Comparison of ENCODE assay signal across 7 mouse cellular contexts in the genomic region with DNA sequence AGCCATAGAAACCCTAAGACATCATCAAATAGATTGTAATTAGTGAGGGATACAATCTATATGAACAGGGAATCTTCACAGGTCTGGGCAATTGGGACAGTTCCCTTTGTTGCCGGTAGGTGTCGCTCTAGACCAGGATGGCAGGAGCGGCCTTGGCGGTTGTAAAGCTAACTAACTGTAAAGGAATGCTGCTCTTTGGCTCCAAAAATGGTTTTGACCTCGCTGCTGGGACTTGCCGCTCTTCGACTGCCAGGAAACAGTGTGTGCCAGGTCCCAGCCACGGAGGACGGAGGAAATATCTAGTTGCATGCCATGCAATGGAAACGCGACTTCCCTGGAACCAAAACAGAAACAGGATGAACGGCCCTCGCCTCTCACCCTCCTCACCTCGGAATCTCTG. TPM values are rescaled to one million over a fixed set of nuclear protein-coding genes. Genes with fewer than 3 reads are reported as not detected.
DNase-seq lines count a peak whose midpoint lies in the region; ATAC-seq and TF ChIP-seq lines count a peak whose summit lies in the region.

No protein-coding gene starts in this region.

- no peak overlapping the region for H3K9ac ChIP-seq in hindbrain, postnatal 0 days (replicated peaks; ENCODE audit: low read length)

- no peak for TF ChIP-seq POLR2A in small intestine, adult 2 months (IDR thresholded peaks at IDR 0.05; ENCODE audit: low read depth, low read length)

- H3K4me2 ChIP-seq in hindbrain, postnatal 0 days (ENCODE audit: low read depth, low read length): 0 out of 2 replicates have a peak overlapping the region, but pooled peaks have one; percentile 19

- 19% methylated on average over 14 of the region's 14 CpGs for WGBS in hindbrain, postnatal 0 days
- 8% methylated on average over 14 of the region's 14 CpGs for WGBS in small intestine, adult 2 months

- H3K4me3 ChIP-seq in gastrocnemius, adult 2 months: peak overlapping the region; percentile 66
- H3K4me3 ChIP-seq in hindbrain, postnatal 0 days (ENCODE audit: low read length): no peak overlapping the region
- peak overlapping the region; percentile 44 for H3K4me3 ChIP-seq in small intestine, adult 2 months (ENCODE audit: low read depth, low read length)

- H3K9me3 ChIP-seq in hindbrain, postnatal 0 days (ENCODE audit: low read length): no peaks in the 10 kb centered on the region

- no peaks in the 10 kb centered on the region for H3K27me3 ChIP-seq in hindbrain, postnatal 0 days (ENCODE audit: insufficient read depth, low read length)
- no peaks in the 10 kb centered on the region for H3K27me3 ChIP-seq in small intestine, adult 2 months (ENCODE audit: control insufficient read depth, insufficient read depth, low read length)

- intact Hi-C loops in gastrocnemius, adult 2 months (cut with DNase I): loop anchor here (1.0 to 5.0 kb wide), 4 partner anchors 40 to 159 kb away; a partner anchor contains a TSS
- intact Hi-C loops in left cerebral cortex, postnatal 14 days (cut with DNase I): loop anchor here (1.0 kb wide), 1 partner anchor 92 kb away; a partner anchor contains a TSS

- H3K4me1 ChIP-seq in hindbrain, postnatal 0 days (ENCODE audit: insufficient read depth, low read length): no peaks in the 10 kb centered on the region
- H3K4me1 ChIP-seq in small intestine, adult 2 months (ENCODE audit: control insufficient read depth, insufficient read depth, insufficient read length, low read length): no peaks in the 10 kb centered on the region

- TF ChIP-seq CTCF in gastrocnemius, adult 2 months (IDR thresholded peaks at IDR 0.05): no peak
- peak; percentile 99 for TF ChIP-seq CTCF in hindbrain, postnatal 0 days (IDR thresholded peaks at IDR 0.05; ENCODE audit: low read depth)
- TF ChIP-seq CTCF in small intestine, adult 2 months (IDR thresholded peaks at IDR 0.05; ENCODE audit: extremely low read depth, insufficient read length, insufficient replicate concordance, low read depth, low read length): peak; percentile 97

- peak overlapping the region; percentile 75 for H3K27ac ChIP-seq in gastrocnemius, adult 2 months
- H3K27ac ChIP-seq in hindbrain, postnatal 0 days: no peak overlapping the region
- H3K27ac ChIP-seq in small intestine, adult 2 months (ENCODE audit: insufficient read depth, low read depth, low read length): peak overlapping the region; percentile 6; the same call in 1 of the 2 replicates

- ATAC-seq in hindbrain, postnatal 0 days: peak; percentile 58

- H3K36me3 ChIP-seq in hindbrain, postnatal 0 days (ENCODE audit: insufficient read depth, low read length): no peaks in the 10 kb centered on the region
- H3K36me3 ChIP-seq in small intestine, adult 2 months (ENCODE audit: control insufficient read depth, insufficient read depth, low read length): no peaks in the 10 kb centered on the region

- peak; percentile 92 for DNase-seq in adipocyte (ENCODE audit: low spot score)
- DNase-seq in cerebellum, postnatal 36 days: peak; percentile 87 to 92
- peak; percentile 83 for DNase-seq in gastrocnemius, adult 2 months
- peak; percentile 85 for DNase-seq in hindbrain, postnatal 0 days (ENCODE audit: low spot score)
- DNase-seq in left cerebral cortex, postnatal 14 days (ENCODE audit: low spot score in 2 of 2): peak; percentile 75 to 86
- peak; percentile 84 for DNase-seq in mesoderm, embryonic 11.5 days (ENCODE audit: low read depth, low spot score)

RNA-seq across cellular contexts. Expression of a gene that starts 14.2 kb away (rescaled TPM):
- 10 to 100 TPM; 60.3 to 74.7 TPM for total RNA-seq in gastrocnemius, adult 2 months (2021)
- 68.0 and 76.6 TPM in 2 replicates for total RNA-seq in hindbrain, postnatal 0 days (2014; rRNA removed)
- polyA plus RNA-seq in hindbrain, postnatal 0 days (2015; fragmentation: Nextera tagmentation; extraction: Ambion mirVana): 139 and 159 TPM in 2 replicates
- total RNA-seq in left cerebral cortex, postnatal 14 days (2021): 100 to 1,000 TPM; 183 to 190 TPM
- polyA plus RNA-seq in small intestine, adult 2 months (2012; rRNA removed): 13.0 and 34.8 TPM in 2 replicates

RNA-seq across cellular contexts. Expression of a gene that starts 42.6 kb away (rescaled TPM):
- 10 to 100 TPM; 90.6 to 99.5 TPM for total RNA-seq in gastrocnemius, adult 2 months (2021)
- total RNA-seq in hindbrain, postnatal 0 days (2014; rRNA removed): 42.4 and 42.6 TPM in 2 replicates
- 12.5 and 16.1 TPM in 2 replicates for polyA plus RNA-seq in hindbrain, postnatal 0 days (2015; fragmentation: Nextera tagmentation; extraction: Ambion mirVana)
- 10 to 100 TPM; 48.1 to 51.4 TPM for total RNA-seq in left cerebral cortex, postnatal 14 days (2021)
- polyA plus RNA-seq in small intestine, adult 2 months (2012; rRNA removed): 48.2 and 132 TPM in 2 replicates
